Mouse (Mus musculus) MEL (cell line): ENCODE measurements around the gene Plekhg3.

ENCODE experiments used
- CTCF ChIP-seq, 3 experiments: IDR thresholded peaks in 2 of 3; conservative IDR thresholded peaks in 1 of 3; 2 replicates each; pipeline ENCODE4 v1.5.1; 2011 to 2012; ENCODE audit warnings: low read length in 3 of 3, low read depth in 2 of 3, mild to moderate bottlenecking in 2 of 3, improper control_type of control experiment in 1 of 3, inconsistent platforms in 1 of 3, mixed read lengths in 1 of 3, moderate library complexity in 1 of 3; ENCODE audit not compliant: control insufficient read depth in 1 of 3, insufficient read depth in 1 of 3, poor library complexity in 1 of 3, severe bottlenecking in 1 of 3
- POLR2A ChIP-seq, 2 experiments: IDR thresholded peaks; 2 replicates each; pipeline ENCODE4 v1.6.1; 2011 to 2012; ENCODE audit warnings: low read length in 2 of 2, mild to moderate bottlenecking in 2 of 2, control low read depth in 1 of 2, improper control_type of control experiment in 1 of 2, low read depth in 1 of 2, moderate library complexity in 1 of 2; ENCODE audit not compliant: control insufficient read depth in 1 of 2, insufficient read depth in 1 of 2, poor library complexity in 1 of 2

- TF ChIP-seq POLR2A (IDR thresholded peaks at IDR 0.05; ENCODE audit: control insufficient read depth in 1 of 2, insufficient read depth in 1 of 2, low read depth in 1 of 2, low read length in 2 of 2, poor library complexity in 1 of 2) (no peak; a peak in 1 of 4 replicates), CTCF (IDR thresholded peaks at IDR 0.05 in 2 of 3, conservative IDR thresholded peaks at IDR 0.05 in 1 of 3; ENCODE audit: control insufficient read depth in 1 of 3, insufficient read depth in 1 of 3, low read depth in 2 of 3, low read length in 3 of 3, poor library complexity in 1 of 3, severe bottlenecking in 1 of 3) (no peak)
Observed at GRCm38 (mm10) chr12:76533377-76534222, 2.9 kb downstream of the Plekhg3 start.
